Mouse (Mus musculus) midbrain, embryonic 12.5 days (tissue): ENCODE results near the gene Gbp4. TPM values are rescaled to one million over a fixed set of nuclear protein-coding genes. Genes with fewer than 3 reads are reported as not detected.
"Not testable (repeated sequence)": the region's sequence is repeated elsewhere in the genome, so short reads cannot be mapped to it uniquely, and the experiment has no call there.

Experiments used
- ATAC-seq: fragments of 200-750 bp; cut with Nextera tagmentation; 2 replicates; pipeline ENCODE4 v1.8.0; 2017; ENCODE audit warnings: low read depth, moderate TSS enrichment, moderate library complexity; ENCODE audit not compliant: low FRiP score
- H3K27ac ChIP-seq: fragments of 300-500 bp; sonication (generic); replicated peaks from 2 replicates; pipeline ENCODE4 v1.5.1; 2016; ENCODE audit warnings: mild to moderate bottlenecking
- H3K27me3 ChIP-seq: fragments of 300-500 bp; sonication (generic); 2 replicates; pipeline ENCODE4 v1.6.1; 2016; ENCODE audit warnings: mild to moderate bottlenecking
- H3K36me3 ChIP-seq: fragments of 300-500 bp; sonication (generic); 2 replicates; pipeline ENCODE4 v1.6.1; 2016
- H3K4me1 ChIP-seq: fragments of 300-500 bp; sonication (generic); 2 replicates; pipeline ENCODE4 v1.6.1; 2016
- H3K4me2 ChIP-seq: fragments of 300-500 bp; sonication (generic); replicated peaks from 2 replicates; pipeline ENCODE4 v1.6.1; 2016; ENCODE audit warnings: mild to moderate bottlenecking, moderate library complexity
- H3K4me3 ChIP-seq: fragments of 300-500 bp; sonication (generic); 2 replicates; pipeline ENCODE4 v1.5.1; 2016; ENCODE audit warnings: mild to moderate bottlenecking
- H3K9ac ChIP-seq: fragments of 300-500 bp; sonication (generic); replicated peaks from 2 replicates; pipeline ENCODE4 v1.6.1; 2016; ENCODE audit warnings: mild to moderate bottlenecking, moderate library complexity
- H3K9me3 ChIP-seq: fragments of 300-500 bp; sonication (generic); 2 replicates; pipeline ENCODE4 v1.6.1; 2016; ENCODE audit warnings: mild to moderate bottlenecking
- WGBS: fragments of 180-500 bp; shearing (Covaris S2); methylation state at CpG from one replicate; pipeline ENCODE4 v1.1.7; 2016; 5-methylcytosine and 5-hydroxymethylcytosine counted together
- polyA plus RNA-seq: library from polyadenylated mRNA; unstranded; fragments of >200 nt; fragmentation: Nextera tagmentation; extraction: Ambion mirVana; gene quantifications from 2 replicates; pipeline ENCODE4 v1.2.1, GENCODE M21; 2016

Gbp4 gene
- polyA plus RNA-seq = 0.59 TPM in 2 replicates

GRCm38 (mm10) chr5:105139409-105140088 is at the start of gene Gbp4, which contains the start of the genes Gbp9 and Gbp8:
Gene Gbp4 (minus strand): TSS chr5:105139586.
Gene Gbp9 (minus strand): TSS chr5:105139539.
Gene Gbp8 (minus strand): TSS chr5:105139540.
- not testable (repeated sequence) for ATAC-seq, H3K4me3 ChIP-seq, H3K9ac ChIP-seq, H3K4me2 ChIP-seq, H3K36me3 ChIP-seq, H3K27me3 ChIP-seq, H3K27ac ChIP-seq, H3K9me3 ChIP-seq, H3K4me1 ChIP-seq
- WGBS = 38% methylated on average over 2 of the region's 2 CpGs

GRCm38 (mm10) chr5:105181446-105181845 is 42.1 kb upstream of the Gbp4 start:
- ATAC-seq = no peak

DNA sequence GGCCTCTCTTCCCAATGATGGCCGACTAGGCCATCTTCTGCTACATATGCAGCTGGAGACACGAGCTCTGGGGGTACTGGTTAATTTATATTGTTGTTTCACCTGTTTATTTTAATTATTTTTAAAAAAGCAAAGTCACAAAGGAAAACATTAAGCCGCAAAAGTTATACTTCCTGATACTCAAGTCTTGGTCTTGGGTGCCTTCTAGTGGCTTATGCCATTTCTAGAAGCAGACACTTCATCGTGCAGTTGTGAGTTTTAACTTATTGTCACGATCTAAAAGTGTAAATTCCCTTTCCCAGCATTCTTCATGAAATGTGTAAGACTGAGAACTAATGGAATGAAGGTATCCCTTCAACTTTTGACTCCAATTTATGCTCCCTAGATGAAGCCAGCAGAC is 17.2 kb upstream of the Gbp4 start:
- H3K4me2 ChIP-seq = no peak overlapping the region
- WGBS = 87% methylated on average over 5 of the region's 5 CpGs

More at GRCm38 (mm10) chr5:105181446-105181845, 42.1 kb upstream of the Gbp4 start:
- Histone ChIP-seq H3K27me3 (no peaks in the 10 kb centered on the region), H3K9me3 (no peaks in the 10 kb centered on the region), H3K9ac (no peak overlapping the region), H3K4me1 (no peaks in the 10 kb centered on the region), H3K4me2 (no peak overlapping the region), H3K36me3 (no peaks in the 10 kb centered on the region), H3K4me3 (no peak overlapping the region), H3K27ac (no peak overlapping the region)

DNA sequence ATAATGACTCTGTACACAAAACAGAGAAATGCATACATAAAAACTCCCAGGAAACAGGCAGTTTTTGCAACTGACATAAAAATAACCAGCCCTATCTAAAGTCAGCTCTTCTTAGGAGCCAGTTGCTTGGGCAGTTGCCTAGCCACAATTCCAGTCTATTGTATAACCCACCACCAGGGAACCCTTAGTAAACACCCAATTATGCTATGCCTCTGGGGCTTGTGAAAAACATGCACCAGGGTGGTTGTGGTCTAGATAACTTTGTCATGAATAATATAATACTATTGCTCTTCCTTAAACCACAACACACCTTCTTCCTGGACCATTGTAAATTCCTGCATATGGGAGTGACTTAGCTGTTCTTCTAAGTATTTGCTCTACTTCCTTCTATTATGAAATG is 14.7 kb upstream of the Gbp4 start:
- H3K36me3 ChIP-seq = no peaks in the 10 kb centered on the region
- no peak for ATAC-seq

More for the DNA sequence above, 17.2 kb upstream of the Gbp4 start:
- no peaks in the 10 kb centered on the region for H3K4me1 ChIP-seq
- no peaks in the 10 kb centered on the region for H3K36me3 ChIP-seq
- ATAC-seq = no peak
- no peaks in the 10 kb centered on the region for H3K9me3 ChIP-seq
- H3K27ac ChIP-seq = no peak overlapping the region
- no peak overlapping the region for H3K4me3 ChIP-seq
- H3K9ac ChIP-seq = no peak overlapping the region
- no peaks in the 10 kb centered on the region for H3K27me3 ChIP-seq

GRCm38 (mm10) chr5:105148062-105148461 is 8.7 kb upstream of the Gbp4 start:
- not testable (repeated sequence) for ATAC-seq, H3K27me3 ChIP-seq, H3K36me3 ChIP-seq, H3K9ac ChIP-seq, H3K27ac ChIP-seq, H3K4me1 ChIP-seq, H3K4me3 ChIP-seq, H3K9me3 ChIP-seq, H3K4me2 ChIP-seq
- WGBS = 77% methylated on average over 2 of the region's 2 CpGs

More for the DNA sequence above, 14.7 kb upstream of the Gbp4 start:
- H3K4me2 ChIP-seq = no peak overlapping the region
- H3K27ac ChIP-seq = no peak overlapping the region
- no peaks in the 10 kb centered on the region for H3K4me1 ChIP-seq
- H3K4me3 ChIP-seq = no peak overlapping the region
- no peak overlapping the region for H3K9ac ChIP-seq
- no peaks in the 10 kb centered on the region for H3K27me3 ChIP-seq
- H3K9me3 ChIP-seq = no peaks in the 10 kb centered on the region

- Histone ChIP-seq H3K4me2 (no peak overlapping the region), H3K27ac (no peak overlapping the region), H3K4me1 (no peaks in the 10 kb centered on the region), H3K9ac (no peak overlapping the region), H3K9me3 (no peaks in the 10 kb centered on the region), H3K27me3 (no peaks in the 10 kb centered on the region), H3K4me3 (no peak overlapping the region), H3K36me3 (no peaks in the 10 kb centered on the region)
- no peak for ATAC-seq
Observed at GRCm38 (mm10) chr5:105146447-105146846, 7.1 kb upstream of the Gbp4 start.

DNA sequence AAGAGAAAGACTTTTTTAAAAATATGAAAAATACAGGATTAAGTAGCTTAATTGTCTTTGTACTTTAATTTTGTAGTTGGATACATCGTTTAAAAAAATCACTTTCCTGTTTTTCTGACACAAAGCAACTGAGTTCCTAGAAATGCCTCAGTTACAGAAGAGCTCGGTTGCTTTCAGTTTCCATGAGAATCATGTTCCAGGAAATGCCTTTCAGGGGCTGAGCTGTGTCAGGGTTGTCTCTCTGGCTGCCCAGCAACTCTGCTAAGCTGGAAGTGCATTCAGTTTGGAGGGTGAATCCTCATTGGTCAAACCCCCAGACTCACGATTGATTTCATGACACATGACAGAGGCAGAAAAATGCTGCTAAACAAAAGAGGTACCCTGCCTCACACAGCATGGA is 6.3 kb upstream of the Gbp4 start:
- H3K4me2 ChIP-seq, H3K4me1 ChIP-seq, H3K4me3 ChIP-seq, H3K9me3 ChIP-seq, ATAC-seq, H3K36me3 ChIP-seq, H3K27ac ChIP-seq, H3K9ac ChIP-seq, H3K27me3 ChIP-seq: not testable (repeated sequence)
- WGBS = 59% methylated on average over 3 of the region's 3 CpGs

DNA sequence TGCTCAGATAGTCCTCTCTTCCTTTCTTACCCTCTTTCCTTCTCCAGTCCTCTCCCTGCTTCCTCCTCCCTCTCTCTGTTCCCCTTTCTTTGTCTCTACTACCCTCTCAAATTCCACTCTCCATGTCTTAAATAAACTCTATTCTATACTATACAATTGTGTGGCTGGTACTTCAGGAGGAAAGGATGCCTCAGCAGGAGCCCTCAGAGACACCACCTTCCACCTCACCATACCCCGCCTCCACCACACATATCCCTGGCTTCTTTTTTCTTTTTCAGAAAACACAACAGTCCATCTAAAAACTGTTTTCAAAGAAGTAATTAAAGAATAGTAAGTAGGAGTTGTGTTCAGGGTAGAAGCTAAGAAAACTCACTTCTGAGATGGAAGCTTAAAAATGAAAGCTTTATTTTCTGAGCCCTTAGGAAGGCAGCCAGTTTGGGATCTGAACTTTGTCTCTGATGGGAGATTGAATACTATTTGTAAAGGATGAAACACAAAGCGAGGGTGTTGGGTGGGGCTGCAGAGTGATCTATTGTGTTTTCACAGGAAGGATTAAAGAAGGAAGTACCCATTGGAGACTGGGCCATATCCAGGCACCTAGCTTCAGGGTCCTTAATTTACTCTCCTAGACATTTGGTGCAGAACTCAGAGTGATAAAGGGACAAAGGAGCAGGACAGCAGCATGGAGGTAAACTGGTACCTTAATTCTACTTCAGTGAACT is 864 bp upstream of the Gbp4 start:
- not testable (repeated sequence) for H3K9ac ChIP-seq, H3K4me2 ChIP-seq, H3K36me3 ChIP-seq, H3K9me3 ChIP-seq, H3K27me3 ChIP-seq, H3K4me3 ChIP-seq, ATAC-seq, H3K4me1 ChIP-seq, H3K27ac ChIP-seq
- 32% methylated on average over 2 of the region's 2 CpGs for WGBS

- no peak for ATAC-seq
- Histone ChIP-seq H3K27ac (no peak overlapping the region), H3K4me1 (no peaks in the 10 kb centered on the region), H3K4me2 (no peak overlapping the region), H3K4me3 (no peak overlapping the region), H3K9me3 (no peaks in the 10 kb centered on the region), H3K27me3 (no peaks in the 10 kb centered on the region), H3K36me3 (no peaks in the 10 kb centered on the region), H3K9ac (no peak overlapping the region)
- WGBS = 82% methylated on average over 1 of the region's 1 CpGs
Observed at GRCm38 (mm10) chr5:105138906-105139305, 480 bp downstream of the Gbp4 start.

DNA sequence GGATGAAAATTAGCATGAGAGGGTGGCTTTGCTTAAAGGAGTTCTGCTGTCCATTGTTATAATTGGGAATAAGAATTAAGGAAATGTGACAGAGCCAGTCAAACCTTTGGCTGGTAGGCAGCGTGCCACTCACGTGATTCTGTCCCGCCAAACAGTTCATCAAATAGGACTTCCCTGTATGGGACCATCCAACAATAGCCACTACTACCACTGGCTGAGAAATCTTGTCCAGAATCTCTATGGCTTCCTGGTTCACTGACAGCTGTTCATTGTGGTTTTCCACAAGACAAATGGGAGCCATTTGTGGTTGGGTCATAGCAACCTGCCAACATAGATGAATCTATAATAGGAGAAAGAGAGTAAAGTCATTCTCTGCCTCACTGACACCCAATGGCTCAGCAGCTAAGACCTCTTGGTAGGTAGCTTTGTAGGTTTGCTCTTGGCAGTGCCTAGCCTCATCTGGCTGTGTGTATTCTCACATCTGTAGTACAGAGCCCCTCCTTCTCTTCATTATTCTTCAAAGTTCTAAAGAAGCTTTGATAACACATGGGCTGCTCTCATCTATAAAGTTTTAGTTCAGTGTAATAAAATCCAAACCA is 2.6 kb downstream of the Gbp4 start:
- not testable (repeated sequence) for H3K9ac ChIP-seq, ATAC-seq, H3K4me1 ChIP-seq, H3K27ac ChIP-seq, H3K27me3 ChIP-seq, H3K4me3 ChIP-seq, H3K36me3 ChIP-seq, H3K9me3 ChIP-seq, H3K4me2 ChIP-seq
- 89% methylated on average over 3 of the region's 3 CpGs for WGBS

GRCm38 (mm10) chr5:105121731-105122130 is 17.7 kb downstream of the Gbp4 start:
- H3K4me1 ChIP-seq, H3K9ac ChIP-seq, H3K9me3 ChIP-seq, H3K27ac ChIP-seq, H3K27me3 ChIP-seq, H3K4me2 ChIP-seq, ATAC-seq, H3K4me3 ChIP-seq, H3K36me3 ChIP-seq: not testable (repeated sequence)
- WGBS = 82% methylated on average over 6 of the region's 6 CpGs

DNA sequence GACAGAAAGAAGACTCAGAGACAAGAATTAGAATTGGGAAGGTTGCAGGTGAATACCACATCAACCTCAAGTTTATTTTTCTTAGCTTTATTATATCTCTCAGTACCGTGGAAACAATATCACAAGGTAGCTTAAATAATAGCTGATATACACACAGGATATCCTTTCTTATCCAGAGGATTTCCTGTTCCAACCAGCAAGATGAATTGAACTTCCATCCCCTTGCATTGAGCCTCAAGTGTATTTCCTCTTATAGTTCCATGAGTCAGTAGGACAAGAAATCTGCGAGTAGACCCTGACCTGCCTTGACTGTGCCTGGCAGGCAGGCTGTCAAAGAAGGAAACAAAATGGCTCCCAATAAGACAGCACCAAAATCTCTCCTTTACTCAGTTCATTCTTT is 23.6 kb downstream of the Gbp4 start:
- Histone ChIP-seq H3K4me2 (no peak overlapping the region), H3K4me1 (no peaks in the 10 kb centered on the region), H3K9me3 (no peaks in the 10 kb centered on the region), H3K27ac (no peak overlapping the region), H3K36me3 (no peaks in the 10 kb centered on the region), H3K4me3 (no peak overlapping the region), H3K27me3 (no peaks in the 10 kb centered on the region), H3K9ac (no peak overlapping the region)
- 89% methylated on average over 2 of the region's 2 CpGs for WGBS
- ATAC-seq = no peak
